Mouse (Mus musculus) hindbrain, embryonic 11.5 days (tissue): ENCODE data around the gene Psip1. TPM values are rescaled to one million over a fixed set of nuclear protein-coding genes. Genes with fewer than 3 reads are reported as not detected.

Source experiments
- ATAC-seq: fragments of 200-750 bp; cut with Nextera tagmentation; 2 replicates; pipeline ENCODE4 v1.8.0; 2017; ENCODE audit warnings: mild to moderate bottlenecking, moderate TSS enrichment, moderate library complexity; ENCODE audit not compliant: low FRiP score
- DNase-seq: peaks from one replicate; pipeline ENCODE4 v3.0.0-alpha.2; 2015; ENCODE audit warnings: low spot score
- H3K27ac ChIP-seq: fragments of 300-500 bp; sonication (generic); 2 replicates; pipeline ENCODE4 v1.5.1; 2014; ENCODE audit warnings: mild to moderate bottlenecking, low read depth, low read length
- H3K27me3 ChIP-seq: fragments of 300-500 bp; sonication (generic); 2 replicates; pipeline ENCODE4 v1.6.1; 2014; ENCODE audit warnings: mild to moderate bottlenecking, low read length, moderate library complexity, mixed read lengths; ENCODE audit not compliant: control insufficient read depth, insufficient read depth
- H3K36me3 ChIP-seq: fragments of 300-500 bp; sonication (generic); 2 replicates; pipeline ENCODE4 v1.6.1; 2014; ENCODE audit warnings: mild to moderate bottlenecking, low read length, moderate library complexity, mixed read lengths; ENCODE audit not compliant: control insufficient read depth, insufficient read depth
- H3K4me1 ChIP-seq: fragments of 300-500 bp; sonication (generic); replicated peaks from 2 replicates; pipeline ENCODE4 v1.6.1; 2014; ENCODE audit warnings: low read length, mixed read lengths; ENCODE audit not compliant: control insufficient read depth, insufficient read depth
- H3K4me2 ChIP-seq: fragments of 300-500 bp; sonication (generic); replicated peaks from 2 replicates; pipeline ENCODE4 v1.6.1; 2014; ENCODE audit warnings: mild to moderate bottlenecking, low read depth, low read length
- H3K4me3 ChIP-seq: fragments of 300-500 bp; sonication (generic); 2 replicates; pipeline ENCODE4 v1.5.1; 2014; ENCODE audit warnings: low read depth, low read length
- H3K9ac ChIP-seq: fragments of 300-500 bp; sonication (generic); 2 replicates; pipeline ENCODE4 v1.6.1; 2014; ENCODE audit warnings: low read depth, low read length
- H3K9me3 ChIP-seq: fragments of 300-500 bp; sonication (generic); 2 replicates; pipeline ENCODE4 v1.6.1; 2016; ENCODE audit warnings: low read length; ENCODE audit not compliant: control insufficient read depth
- WGBS: fragments of 180-500 bp; shearing (Covaris S2); extraction: QIAGEN DNeasy Blood & Tissue Kit; methylation state at CpG from one replicate; pipeline ENCODE4 v1.1.7; 2014; 5-methylcytosine and 5-hydroxymethylcytosine counted together
- polyA plus RNA-seq: library from polyadenylated mRNA; unstranded; fragments of >200 nt; fragmentation: Nextera tagmentation; extraction: Ambion mirVana; gene quantifications from 2 replicates; pipeline ENCODE4 v1.2.1, GENCODE M21; 2014

Gene Psip1
- polyA plus RNA-seq, 1 experiment from 2014 or later = 400 TPM

- ATAC-seq (no peak), DNase-seq (no peak)
- no peaks in the 10 kb centered on the region for H3K27me3 ChIP-seq
- H3K9me3 ChIP-seq = no peaks in the 10 kb centered on the region
- H3K36me3 ChIP-seq = peaks cover 16% of the 10 kb centered on the region
- no peak overlapping the region for H3K4me2 ChIP-seq
- no peaks in the 10 kb centered on the region for H3K4me1 ChIP-seq
- no peak overlapping the region for H3K4me3 ChIP-seq
- no peak overlapping the region for H3K9ac ChIP-seq
- H3K27ac ChIP-seq = no peak overlapping the region
- WGBS = 98% methylated on average over 6 of the region's 6 CpGs
Measured at GRCm38 (mm10) chr4:83423641-83424040, 62.6 kb downstream of the Psip1 start.

DNA sequence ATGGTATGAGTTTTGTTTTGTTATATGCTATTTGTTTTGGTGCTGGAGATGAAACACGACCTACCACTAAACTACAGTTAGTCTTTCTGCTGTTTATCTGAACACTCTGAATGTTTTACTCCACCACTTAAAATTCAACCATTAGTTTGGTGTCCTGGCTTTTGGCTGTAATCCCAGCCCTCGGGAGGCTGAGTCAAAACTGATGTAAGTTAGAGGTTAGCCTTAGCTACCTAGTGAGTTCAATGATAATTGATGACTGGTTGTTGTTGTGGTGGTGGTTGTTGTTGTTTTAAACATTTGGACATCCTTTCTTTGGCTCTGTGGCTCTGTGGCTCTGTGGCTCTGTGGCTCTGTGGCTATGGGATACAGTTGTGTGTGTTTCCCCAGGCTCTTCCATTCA is 67.5 kb downstream of the Psip1 start:
- DNase-seq (no peak), ATAC-seq (no peak)
- Histone ChIP-seq H3K36me3 (peaks cover 4% of the 10 kb centered on the region), H3K4me2 (peak overlapping the region; percentile 30), H3K9ac (peak overlapping the region; percentile 98; the same call in 1 of the 2 replicates), H3K4me3 (peak overlapping the region; percentile 99), H3K27ac (no peak overlapping the region), H3K9me3 (no peaks in the 10 kb centered on the region), H3K4me1 (no peaks in the 10 kb centered on the region), H3K27me3 (no peaks in the 10 kb centered on the region)
- 81% methylated on average over 2 of the region's 2 CpGs for WGBS

DNA sequence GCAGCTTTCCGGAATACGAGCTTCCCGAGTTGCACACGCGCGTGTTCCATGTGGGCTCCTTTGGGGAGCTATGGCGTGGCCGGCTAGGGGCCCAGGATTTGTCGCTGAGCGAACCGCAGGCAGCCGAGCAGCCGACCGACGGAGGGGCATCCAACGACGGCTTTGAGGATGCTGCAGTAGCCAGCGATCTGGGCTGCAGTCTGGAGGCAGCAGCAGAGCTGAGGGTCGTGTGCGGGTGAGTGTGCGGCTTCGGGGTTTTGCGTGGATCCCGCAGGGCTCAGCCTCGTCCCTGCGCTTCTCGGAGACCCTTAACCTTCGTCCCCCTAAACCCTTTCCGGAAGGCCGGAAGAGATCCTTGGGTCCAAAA is 68.5 kb downstream of the Psip1 start:
- ATAC-seq (no peak; the same call in 1 of the 2 replicates), DNase-seq (no peak)
- H3K27ac ChIP-seq = peak overlapping the region; percentile 72
- no peaks in the 10 kb centered on the region for H3K27me3 ChIP-seq
- peak overlapping the region; percentile 99 for H3K4me3 ChIP-seq
- peak overlapping the region; percentile 98 for H3K9ac ChIP-seq
- H3K9me3 ChIP-seq = no peaks in the 10 kb centered on the region
- no peaks in the 10 kb centered on the region for H3K36me3 ChIP-seq
- H3K4me2 ChIP-seq = peak overlapping the region; percentile 30
- H3K4me1 ChIP-seq = no peaks in the 10 kb centered on the region
- WGBS = under 1% methylated on average over 30 of the region's 30 CpGs

DNA sequence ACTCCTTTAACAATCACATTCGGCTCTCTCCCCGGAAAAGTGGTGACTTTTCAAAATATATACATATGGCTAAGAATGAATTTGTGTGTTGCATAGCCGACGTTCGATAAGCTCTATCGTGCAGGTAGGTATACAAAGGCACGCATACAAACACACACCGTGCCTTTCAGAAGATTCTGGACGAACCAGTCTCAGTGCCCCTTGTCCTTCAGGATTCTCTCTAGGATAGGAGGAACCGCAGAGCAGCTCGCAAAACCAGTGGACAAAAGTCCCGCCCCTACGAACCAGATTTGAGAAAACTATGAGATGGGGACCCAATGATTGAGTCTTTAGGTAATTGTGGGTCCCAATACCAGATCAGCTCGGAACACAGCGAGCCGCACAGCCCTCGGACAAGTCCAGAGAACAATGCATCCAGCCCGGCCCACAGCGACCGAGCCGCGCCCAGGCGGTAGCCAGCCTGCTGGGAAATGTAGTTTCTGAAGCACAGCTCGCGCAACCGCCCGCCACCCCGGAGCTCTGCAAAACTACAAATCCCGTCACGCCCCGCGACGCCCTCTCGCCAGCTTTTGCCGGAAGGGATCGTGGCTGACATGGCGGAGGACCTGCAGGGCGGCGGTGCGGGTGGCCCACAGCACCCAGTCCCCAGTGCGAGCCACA is 69.0 kb downstream of the Psip1 start, which contains the start of gene Snapc3:
TSS of gene Snapc3 (plus strand) at position 565 of the 660 bp plus-strand sequence.
- Histone ChIP-seq H3K4me1 (no peaks in the 10 kb centered on the region), H3K9ac (peak within 1 kb of the TSS; percentile 98), H3K27ac (peak within 1 kb of the TSS; percentile 85), H3K27me3 (no peaks in the 10 kb centered on the region), H3K4me2 (peak within 1 kb of the TSS; percentile 65), H3K36me3 (no peaks in the 10 kb centered on the region), H3K9me3 (no peaks in the 10 kb centered on the region), H3K4me3 (peak within 1 kb of the TSS; percentile 99)
- DNase-seq (peak; percentile 97), ATAC-seq (peak; percentile 100)
- 2% methylated on average over 41 of the region's 41 CpGs for WGBS

DNA sequence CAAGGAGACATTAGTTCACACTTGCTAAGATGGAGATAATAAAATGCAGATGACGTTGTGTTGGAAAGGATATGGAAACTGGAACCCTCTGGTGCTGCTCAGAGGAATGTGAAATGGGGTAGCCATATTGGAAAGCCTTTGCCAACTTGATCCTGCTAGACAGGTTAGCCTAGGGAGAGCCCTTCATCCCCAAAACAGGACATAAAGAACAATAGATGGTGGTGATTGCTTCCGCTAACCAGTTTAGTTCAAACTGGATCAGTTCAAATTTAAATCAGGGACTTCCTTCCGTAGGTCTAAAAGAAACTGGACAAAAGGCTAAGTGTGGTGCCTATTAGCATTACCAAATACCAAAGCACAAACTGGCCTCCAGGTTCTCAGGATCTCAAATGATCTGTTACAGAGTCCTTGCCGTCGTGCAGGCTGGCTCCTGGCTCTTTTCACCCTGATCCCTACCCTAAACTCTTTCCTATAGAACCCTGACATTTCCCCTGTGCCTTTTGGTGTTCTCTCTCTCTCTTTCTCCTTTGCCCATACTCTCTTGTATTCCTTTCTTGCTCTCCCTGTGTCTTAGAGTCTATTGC is 71.9 kb downstream of the Psip1 start:
- no peaks in the 10 kb centered on the region for H3K27me3 ChIP-seq
- H3K27ac ChIP-seq = no peak overlapping the region
- no peak overlapping the region for H3K4me3 ChIP-seq
- H3K36me3 ChIP-seq = no peaks in the 10 kb centered on the region
- H3K4me2 ChIP-seq = no peak overlapping the region
- H3K4me1 ChIP-seq = no peaks in the 10 kb centered on the region
- DNase-seq = no peak
- no peak for ATAC-seq
- H3K9me3 ChIP-seq = no peaks in the 10 kb centered on the region
- no peak overlapping the region for H3K9ac ChIP-seq
- WGBS = 86% methylated on average over 5 of the region's 5 CpGs

DNA sequence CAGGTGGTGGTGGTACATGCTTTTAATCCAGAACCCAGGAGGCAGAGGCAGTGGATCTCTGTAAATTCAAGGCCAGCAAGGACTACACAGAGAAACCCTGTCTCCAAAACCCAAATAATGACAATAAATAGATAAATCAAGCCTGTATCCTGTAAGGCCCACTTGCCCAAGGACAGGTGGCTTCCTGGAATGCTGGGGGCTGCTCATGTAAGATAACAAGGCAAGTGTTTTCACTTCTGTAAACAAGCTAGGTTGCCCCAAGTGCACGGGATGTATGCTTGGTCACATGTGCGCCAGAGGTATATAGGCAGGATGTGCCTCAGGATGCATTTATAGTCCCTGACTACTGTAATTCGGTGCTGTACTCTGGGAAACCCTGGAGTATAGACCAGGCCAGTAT is 74.2 kb downstream of the Psip1 start:
- Histone ChIP-seq H3K4me2 (no peak overlapping the region), H3K4me3 (no peak overlapping the region), H3K9me3 (0 out of 2 replicates have a peak, but pooled peaks cover 3% of the 10 kb centered on the region), H3K4me1 (no peaks in the 10 kb centered on the region), H3K27me3 (no peaks in the 10 kb centered on the region), H3K36me3 (no peaks in the 10 kb centered on the region), H3K9ac (no peak overlapping the region), H3K27ac (no peak overlapping the region)
- DNase-seq (no peak), ATAC-seq (no peak)
- WGBS = 83% methylated on average over 3 of the region's 3 CpGs

DNA sequence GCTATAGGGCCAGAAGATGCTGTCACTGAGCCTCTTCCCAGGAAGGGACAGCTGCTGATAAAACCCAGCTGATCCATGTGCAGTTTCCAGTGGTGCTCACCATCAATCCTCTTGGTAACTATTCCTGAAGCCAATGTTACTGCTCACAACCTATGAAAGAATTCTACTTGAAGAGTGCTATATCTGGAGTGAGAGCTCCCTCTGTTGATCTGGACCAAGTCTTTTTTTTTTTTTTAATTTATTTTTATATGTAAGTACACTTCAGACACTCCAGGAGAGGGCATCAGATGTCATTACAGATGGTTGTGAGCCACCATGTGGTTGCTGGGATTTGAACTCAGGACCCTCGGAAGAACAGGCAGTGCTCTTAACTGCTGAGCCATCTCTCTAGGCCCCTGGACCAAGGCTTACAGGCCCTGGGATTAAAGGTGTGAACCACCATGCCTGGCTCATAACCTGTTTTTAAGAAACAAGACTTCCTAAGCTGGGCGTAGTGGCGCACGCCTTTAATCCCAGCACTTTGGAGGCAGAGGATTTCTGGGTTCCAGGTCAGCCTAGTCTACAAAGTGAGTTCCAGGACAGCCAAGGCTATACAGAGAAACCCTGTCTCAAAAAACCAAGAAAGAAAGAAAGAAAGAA is 76.3 kb downstream of the Psip1 start:
- WGBS = 97% methylated on average over 4 of the region's 4 CpGs
- ATAC-seq (no peak), DNase-seq (no peak)
- H3K4me2 ChIP-seq = no peak overlapping the region
- no peak overlapping the region for H3K4me3 ChIP-seq
- no peaks in the 10 kb centered on the region for H3K27me3 ChIP-seq
- no peak overlapping the region for H3K9ac ChIP-seq
- no peaks in the 10 kb centered on the region for H3K36me3 ChIP-seq
- H3K4me1 ChIP-seq = no peaks in the 10 kb centered on the region
- H3K27ac ChIP-seq = no peak overlapping the region
- H3K9me3 ChIP-seq = 0 out of 2 replicates have a peak, but pooled peaks cover 3% of the 10 kb centered on the region

GRCm38 (mm10) chr4:83407688-83408087 is 78.6 kb downstream of the Psip1 start:
- H3K4me1 ChIP-seq = no peaks in the 10 kb centered on the region
- no peak for ATAC-seq
- H3K27ac ChIP-seq = no peak overlapping the region
- H3K4me3 ChIP-seq = no peak overlapping the region
- H3K27me3 ChIP-seq = no peaks in the 10 kb centered on the region
- H3K36me3 ChIP-seq = no peaks in the 10 kb centered on the region
- 95% methylated on average over 6 of the region's 6 CpGs for WGBS
- no peak overlapping the region for H3K9ac ChIP-seq
- DNase-seq = no peak
- 0 out of 2 replicates have a peak, but pooled peaks cover 3% of the 10 kb centered on the region for H3K9me3 ChIP-seq
- H3K4me2 ChIP-seq = no peak overlapping the region
